Mouse (Mus musculus) gastrocnemius, postnatal 10 days (tissue): Measurements from ENCODE around the gene Ncam1. TPM values are rescaled to one million over a fixed set of nuclear protein-coding genes. Genes with fewer than 3 reads are reported as not detected.

Experiments
- DNase-seq: peaks from one replicate; pipeline ENCODE4 v3.0.0; 2021; ENCODE audit warnings: mixed read lengths
- total RNA-seq, 2 experiments: library from RNA; stranded (reverse); gene quantifications; 2 replicates each; pipeline ENCODE4 v1.2.3; 2021

Ncam1 gene
- total RNA-seq, 2 experiments from 2014 or later: 67.7 to 74.1 TPM

DNA sequence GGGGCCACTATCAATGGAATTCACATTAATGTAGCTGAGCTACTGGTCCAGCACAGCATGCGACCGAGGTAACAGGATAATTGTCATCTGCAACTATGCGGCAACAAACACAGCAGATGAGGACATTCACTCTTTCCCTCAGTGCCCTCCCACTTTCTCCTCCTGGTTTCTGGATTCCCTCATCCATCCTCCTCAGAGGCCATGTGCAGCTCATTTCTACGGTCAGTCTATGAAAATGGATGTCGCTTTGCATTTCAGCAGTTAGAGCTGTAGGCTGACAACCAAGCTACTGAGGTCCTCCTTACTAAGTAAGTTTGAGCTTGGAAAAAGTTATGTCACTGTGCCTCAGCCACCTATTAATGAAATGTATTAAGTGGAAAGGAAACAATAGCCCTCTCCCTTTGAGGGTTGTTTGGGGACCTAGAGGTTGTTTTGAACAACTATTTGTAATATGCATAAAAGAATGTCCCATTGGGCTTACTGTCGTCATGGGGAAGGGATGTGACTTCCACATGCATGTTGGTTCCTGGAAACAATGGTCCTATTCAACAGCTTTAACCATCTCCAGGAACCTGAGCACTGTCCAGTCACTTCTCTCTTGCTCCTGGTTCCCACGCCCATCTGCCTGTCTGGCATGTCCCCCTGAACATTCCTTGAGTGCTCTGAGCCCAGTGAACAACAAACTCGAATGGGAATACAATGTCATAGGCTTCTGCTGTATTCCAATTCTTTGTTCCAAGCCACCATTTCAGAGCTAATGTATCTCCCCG is 122.8 kb downstream of the Ncam1 start:
- no peak for DNase-seq

DNA sequence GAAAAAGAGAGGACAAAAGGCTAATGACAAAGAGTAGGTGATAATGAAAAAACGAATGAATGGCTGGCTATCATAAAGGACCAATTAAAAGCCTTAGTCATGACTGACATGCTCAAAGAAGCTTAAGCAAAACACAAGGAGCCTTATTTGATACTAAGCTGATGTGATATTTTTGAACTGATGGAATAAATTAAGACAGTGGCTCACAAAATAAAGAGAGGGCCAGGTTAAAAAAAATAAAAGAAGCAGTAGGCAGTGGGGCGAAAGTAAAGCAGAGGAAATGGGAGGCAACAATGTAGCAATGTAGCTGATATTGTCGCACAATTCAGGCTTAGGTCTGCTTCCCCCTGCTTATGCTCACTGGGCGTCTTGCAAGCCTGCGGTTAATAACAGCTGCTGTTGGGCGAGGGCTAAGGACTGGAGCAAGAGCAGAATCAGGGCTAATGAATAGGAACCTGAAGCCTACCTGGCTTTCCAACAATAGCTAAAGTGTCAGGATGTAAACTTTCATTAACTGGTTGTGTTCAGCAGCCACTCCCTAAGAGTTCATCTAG is 126.0 kb downstream of the Ncam1 start:
- DNase-seq: no peak

DNA sequence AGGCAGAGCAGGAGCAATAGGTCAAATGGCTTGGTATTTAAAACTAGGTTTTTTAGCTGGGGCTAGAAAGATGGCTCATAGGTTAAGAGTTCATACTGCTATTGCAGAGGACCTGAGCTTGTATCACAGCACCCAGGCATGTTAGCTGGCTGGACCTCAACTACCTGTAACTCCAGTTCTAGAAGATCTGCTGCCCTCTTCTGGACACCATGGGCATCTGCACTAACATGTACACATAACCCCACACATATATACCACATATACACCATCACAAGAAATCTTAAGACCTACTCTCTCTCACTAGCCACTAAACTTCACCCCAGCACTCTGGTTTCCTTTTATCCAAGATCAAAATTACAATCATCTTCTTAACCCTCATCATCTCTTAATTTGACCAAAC is 131.7 kb downstream of the Ncam1 start:
- no peak for DNase-seq

DNA sequence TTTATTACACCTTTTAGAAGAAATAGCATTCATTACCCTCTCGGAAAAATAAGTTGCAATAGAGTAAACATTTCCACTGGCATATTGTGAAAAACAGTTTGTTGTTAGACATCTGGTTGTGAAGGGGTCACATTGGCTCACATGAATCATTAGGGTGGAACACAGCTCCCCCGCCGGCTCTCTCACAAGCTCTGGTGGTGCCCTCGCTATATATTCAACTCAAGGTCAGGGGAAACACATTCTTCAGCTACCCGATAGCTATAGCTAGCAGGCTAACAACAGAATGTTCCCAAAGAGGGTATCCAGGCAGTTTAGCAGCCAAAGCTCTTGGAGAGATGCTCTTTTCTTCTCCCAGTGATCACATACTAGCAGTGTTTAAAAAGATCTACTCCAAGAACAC is 133.4 kb downstream of the Ncam1 start:
- DNase-seq: no peak

DNA sequence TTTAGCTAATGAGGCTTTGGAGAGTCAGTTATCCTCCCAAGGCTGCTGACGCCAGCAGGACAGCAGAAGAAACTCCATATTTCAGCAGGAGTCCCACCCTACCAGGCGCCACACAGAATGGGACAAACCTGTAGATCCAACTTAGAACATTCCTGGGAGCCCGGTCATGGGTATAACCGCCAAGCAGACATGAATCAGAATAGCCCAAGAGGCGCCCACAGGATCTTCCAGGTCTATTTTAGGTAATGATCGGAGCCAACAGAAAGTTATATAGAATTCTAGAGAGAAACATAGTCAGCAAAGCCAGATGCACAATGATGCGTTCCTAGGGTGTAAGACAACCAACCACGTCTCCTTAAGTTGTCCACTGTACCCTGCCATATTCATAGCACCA is 134.8 kb downstream of the Ncam1 start:
- DNase-seq: no peak

DNA sequence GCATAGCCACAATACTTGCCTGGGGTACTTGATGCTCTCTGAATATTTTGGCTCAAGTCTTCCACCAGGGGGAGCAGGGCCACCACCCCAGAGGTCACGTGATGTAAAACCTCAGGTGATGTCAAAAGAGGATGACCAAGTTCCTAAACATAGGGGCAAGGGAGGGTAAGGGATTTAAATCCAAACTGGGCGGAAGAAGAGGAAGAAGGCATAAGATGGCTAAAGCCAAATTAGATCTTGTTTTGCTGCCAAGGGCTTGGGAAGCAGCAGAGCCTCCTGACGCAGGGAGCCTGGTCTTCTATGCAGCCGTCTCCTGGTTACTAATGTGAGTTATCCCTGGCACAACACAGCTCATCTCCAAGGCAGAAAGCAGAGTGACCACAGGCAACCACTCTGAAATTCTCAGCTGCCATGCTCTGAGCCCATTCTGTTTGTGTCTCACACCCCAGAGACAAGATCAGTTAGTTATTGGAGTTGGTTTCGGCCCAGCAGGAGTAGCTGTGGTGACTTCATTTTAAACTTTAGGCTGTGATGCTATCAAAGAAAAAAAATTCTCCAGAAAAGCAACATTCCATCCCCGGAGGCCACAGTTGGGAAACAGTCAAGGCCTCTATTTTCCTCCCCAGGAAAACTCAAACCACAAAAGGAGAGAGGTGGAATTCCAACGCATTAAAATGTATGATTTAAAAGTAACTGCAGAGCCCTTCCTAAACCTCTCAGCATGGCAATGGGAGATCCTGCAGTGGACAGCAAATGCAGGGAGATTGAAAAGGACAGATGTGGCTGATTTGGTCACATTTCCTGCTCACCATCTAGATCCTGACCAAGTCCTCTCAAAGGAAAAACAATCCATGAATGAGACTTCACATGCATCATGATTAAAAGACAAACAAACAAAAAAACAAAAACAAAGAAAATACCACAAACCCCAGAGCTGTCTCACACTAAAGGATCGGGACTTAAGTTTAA is 135.5 kb downstream of the Ncam1 start:
- DNase-seq: peak; percentile 13

DNA sequence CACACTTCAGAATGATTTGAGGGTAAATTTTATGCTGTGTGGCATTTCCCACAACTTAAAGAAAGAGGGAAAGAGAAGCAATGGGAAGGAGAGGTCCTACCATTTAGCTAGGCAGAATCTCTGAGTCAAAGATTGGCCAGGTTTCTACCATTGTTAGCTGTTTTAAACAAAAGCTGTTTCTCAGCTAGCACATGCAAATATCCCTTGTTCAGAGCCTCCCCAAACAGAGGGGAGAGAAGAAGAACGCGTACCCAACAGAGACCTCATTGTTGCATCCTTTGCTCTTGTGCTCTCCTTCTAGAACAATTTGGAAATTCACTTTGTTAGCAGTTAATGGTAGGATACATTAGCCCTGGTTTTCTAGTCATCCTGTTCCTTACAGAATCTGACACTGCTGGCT is 137.2 kb downstream of the Ncam1 start:
- no peak for DNase-seq

DNA sequence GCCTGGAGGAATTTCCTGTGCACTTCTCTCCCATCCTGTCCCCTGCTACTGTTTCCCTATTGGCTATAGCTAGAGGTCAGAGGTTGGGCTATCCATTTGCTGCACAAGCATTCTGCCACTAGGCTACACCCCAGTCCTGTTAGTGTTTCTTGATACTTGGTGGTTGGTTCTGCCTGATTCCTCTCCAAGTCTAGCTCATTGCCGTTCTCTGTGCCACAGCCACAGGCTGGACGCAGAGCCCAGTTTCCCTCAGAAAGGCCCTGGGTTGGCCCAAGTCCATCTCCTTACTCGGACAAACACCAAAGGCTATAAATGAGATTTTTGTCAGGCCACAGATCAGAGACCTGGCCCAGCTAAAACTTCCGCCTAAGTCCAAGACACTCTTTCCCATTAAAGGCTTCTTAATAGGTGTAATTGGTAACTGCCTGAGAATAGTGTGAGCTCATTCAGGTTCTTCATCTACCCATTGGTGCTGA is 140.3 kb downstream of the Ncam1 start:
- peak; percentile 24 for DNase-seq

DNA sequence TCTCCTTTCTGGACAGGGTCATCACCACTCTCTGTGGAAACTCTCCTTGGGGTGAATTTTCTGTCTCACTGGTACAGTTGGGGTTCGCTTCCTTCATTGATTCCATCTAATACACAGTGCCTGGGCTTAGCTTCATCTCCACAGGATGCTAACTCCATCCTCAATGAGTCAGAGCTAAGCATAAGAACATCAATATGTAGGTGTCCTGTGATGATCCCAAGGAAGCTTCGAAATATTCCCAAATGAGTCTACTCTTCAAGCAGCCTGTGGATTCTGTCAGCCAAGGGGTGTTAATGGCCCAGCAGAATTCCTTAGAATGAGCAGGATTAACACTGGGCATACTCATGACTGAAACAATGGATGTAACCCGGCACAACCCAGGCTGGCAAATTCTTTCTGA is 144.3 kb downstream of the Ncam1 start:
- no peak for DNase-seq

DNA sequence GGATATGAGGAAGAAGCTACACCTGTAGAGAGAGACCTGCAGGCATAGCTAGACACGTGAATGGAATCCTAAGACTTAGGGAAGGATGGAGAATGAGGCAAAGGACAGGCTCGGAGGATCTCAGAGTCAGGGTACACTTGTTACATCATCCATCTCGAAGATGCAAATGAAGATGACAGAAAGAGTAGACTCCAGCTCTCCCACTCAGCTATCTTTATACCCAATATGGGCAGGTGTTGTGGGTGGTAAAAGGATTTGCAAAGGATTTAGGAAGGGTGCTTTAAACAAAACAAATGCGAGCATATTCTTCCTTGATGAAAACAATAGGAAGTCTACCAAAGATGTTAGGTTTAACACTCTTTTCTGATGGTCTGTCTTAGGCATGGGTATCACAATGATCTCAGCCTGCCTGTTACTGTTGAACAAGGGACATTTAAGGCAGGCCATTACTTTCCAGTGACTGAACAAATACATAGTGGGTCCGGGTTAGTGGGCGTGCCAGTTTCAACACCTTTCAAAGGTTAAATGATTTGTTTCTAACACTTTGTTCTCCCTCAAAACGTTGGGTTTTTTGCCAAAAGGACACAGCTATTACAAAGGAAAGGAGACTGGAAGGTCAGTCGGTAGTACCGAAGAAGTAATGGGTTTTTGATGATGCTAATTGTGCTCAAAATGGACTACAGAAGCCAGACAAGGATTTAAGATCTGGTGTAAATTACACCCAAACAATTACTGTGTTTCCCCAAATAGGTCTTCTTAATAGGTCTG is 145.1 kb downstream of the Ncam1 start:
- DNase-seq: no peak

DNA sequence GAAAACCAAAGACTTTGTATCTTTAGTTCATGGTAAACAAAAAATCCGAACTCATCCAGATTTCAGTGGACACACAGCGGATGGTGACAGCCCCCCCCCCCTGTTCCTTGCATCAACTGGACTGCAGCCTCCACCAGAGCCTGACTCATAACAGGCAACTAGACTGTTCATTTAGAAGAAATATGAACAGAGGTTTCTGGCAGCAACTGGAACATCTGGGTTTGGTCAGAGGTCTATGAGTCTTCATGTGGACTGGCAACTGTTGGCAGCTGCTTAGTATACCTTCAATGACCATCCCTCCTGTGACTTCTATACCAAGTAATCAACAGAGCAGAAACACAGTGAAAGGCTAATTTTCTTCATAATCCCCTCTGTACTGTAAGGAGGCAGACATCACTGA is 154.4 kb downstream of the Ncam1 start:
- DNase-seq: no peak

DNA sequence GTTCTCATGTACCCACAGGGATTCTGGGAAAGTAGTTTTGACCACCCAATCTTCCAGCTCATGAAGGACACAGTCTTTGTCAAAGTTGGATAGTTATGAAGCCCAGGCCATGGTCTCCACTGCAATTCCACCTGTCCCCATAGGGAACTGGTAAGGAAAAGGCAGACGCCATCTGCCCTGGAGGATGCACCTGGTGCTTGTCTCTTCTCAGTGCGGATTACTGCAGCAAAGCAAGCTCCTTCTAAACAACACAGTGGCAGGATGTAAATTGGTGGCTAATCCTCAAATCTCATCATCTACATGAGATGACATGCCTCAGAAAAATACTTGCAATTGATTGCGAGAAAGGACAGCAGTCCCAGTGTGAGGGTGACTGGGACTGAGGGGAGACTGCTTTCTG is 158.0 kb downstream of the Ncam1 start:
- no peak for DNase-seq

DNA sequence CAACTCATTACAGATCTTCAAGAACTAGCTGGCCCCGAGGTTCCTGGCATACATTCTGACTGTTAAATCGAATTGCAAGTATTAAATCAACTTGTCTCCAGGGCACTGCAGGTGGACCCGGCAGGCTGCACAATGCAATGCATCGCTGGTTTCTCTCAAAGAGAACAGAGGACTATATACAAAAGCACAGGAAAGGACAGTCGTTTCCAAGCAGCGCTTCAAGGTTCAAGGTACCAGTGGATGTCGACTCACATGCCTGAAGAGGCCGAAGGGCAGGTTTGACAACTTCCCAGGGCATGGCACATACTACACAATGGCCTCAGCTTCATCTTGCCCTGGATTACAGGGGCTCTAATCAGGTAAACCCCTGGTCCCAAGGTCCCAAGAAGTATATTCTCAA is 158.6 kb downstream of the Ncam1 start:
- no peak for DNase-seq

DNA sequence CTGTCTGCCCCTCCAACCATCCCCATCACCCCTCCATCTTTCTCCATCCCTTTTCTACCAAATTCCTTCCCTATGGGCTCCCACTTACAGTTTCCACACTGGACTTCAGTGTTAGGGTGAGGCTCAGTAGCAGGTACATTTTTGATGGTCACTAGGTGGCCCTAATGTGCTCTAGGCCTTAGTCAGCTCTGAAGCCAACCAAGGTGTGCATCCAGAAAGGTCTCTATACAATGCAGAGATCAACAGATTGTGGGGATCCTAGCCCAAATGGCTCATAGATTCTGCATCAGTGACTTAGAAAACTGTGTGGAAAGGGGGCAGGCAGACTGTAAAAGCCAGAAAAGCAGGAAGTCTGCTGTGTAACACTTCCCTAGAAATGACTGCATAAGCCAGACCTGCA is 160.8 kb downstream of the Ncam1 start:
- DNase-seq: no peak

DNA sequence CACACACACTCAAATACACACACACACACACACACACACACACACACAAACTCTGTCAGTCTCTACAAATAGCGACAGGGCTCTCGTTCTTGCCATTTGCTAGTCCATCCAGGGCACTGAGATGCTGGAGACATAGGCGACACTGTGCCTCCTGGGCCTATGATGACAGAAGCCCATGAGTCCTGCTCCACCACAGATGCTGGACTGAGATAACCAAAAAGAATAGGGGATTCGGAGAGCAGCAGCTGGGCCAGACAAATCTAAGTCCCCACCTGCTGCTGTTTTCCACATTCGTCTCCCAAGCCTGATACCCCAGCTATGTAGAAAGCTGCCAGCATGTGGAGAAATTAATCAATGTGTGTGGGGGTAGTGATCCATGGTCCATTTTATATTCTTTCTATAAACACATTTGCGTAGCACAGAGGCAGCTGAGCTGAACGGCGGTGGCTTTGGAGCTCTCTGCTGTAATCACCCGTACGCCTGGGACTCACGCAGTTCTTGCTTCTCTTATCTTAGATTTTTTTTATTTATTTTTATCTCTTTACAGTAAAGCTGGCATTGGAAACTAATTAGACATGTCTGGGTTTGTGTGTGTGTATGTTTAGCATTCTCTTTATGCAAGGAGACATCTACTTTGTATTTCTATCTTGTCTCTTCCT is 162.9 kb downstream of the Ncam1 start:
- no peak for DNase-seq

DNA sequence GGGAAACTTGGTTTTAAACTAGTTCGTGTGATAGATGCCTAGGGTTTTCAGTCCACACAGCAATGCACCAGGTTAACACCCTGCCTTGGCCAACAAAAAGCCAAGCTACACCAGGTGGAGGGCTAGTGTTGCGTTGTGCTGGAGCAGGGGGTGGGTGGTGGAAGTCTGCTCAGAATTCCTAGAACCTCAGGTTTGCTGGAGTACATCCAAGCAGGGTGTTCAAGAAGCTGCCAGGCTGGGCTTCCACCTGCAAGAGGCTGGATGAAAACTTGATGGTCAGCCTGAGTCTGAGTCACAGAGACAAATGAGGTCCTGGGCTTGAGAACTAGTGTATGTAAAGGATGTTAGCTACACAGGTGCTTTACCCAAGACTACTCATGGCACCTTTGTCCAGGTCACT is 166.1 kb downstream of the Ncam1 start:
- DNase-seq: no peak

DNA sequence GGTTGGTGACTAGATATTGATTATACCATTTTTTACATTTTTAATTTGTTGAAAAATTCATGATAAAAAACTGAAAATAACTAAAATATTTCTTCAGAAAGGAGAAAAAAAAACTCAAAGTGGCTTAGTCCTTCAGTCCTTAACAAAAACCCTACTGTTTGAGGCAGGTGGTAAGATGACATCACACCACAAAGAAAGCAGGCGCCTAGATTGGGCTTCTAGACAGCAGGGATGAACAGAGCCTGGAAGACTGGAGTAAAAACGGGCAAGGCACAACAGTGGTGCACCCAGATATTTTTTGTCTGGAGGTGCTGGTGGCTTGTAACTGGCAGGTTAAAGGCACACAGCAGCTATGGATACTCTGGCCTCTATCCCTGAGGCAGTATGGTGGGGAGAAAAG is 168.4 kb downstream of the Ncam1 start:
- no peak for DNase-seq

DNA sequence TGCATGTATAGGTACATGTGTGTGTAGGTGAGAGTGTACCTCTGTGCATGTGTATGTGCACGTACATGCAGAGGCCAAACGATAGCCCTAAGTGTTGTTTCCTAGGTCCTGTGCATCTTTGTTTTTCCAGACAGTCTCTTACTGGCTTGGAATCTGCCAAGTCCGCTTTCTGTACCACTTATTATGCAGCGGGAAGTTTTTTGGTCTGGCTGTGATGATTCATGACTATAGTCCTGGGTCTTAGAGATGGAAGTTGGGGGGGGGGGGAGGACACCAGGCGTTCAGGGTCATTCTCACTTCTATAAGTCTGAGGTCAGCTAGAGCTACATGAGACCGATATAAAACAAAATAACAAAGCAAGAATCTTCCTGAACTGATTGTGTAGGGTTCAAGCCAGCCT is 173.8 kb downstream of the Ncam1 start:
- DNase-seq: no peak

DNA sequence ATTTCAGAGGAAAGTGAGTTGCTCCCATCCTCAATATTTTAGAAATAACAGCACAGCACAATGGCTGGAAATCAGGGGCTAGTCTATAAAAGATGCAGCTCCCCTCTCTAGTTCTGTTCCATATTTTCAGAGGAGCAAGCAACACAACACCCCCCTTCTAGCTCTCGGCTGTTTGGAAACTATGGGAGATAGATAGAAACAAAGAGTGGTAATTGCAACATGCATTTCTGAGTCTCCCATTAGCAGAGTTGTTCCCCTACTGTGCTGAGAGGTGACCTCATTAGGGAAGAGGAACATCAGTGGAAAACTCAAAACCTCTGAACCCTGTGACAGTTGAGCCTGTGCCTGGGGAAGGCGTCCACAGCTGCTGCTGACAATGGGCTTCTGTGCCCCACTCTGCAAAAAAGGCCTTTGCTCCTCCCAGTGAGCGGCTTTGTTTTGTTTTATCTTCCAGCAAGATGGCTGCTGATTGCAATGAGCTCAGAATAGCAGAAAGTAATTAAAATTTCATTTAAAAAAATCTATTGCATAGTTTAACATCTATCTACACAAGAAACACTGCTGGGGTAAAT is 174.7 kb downstream of the Ncam1 start:
- DNase-seq: no peak

DNA sequence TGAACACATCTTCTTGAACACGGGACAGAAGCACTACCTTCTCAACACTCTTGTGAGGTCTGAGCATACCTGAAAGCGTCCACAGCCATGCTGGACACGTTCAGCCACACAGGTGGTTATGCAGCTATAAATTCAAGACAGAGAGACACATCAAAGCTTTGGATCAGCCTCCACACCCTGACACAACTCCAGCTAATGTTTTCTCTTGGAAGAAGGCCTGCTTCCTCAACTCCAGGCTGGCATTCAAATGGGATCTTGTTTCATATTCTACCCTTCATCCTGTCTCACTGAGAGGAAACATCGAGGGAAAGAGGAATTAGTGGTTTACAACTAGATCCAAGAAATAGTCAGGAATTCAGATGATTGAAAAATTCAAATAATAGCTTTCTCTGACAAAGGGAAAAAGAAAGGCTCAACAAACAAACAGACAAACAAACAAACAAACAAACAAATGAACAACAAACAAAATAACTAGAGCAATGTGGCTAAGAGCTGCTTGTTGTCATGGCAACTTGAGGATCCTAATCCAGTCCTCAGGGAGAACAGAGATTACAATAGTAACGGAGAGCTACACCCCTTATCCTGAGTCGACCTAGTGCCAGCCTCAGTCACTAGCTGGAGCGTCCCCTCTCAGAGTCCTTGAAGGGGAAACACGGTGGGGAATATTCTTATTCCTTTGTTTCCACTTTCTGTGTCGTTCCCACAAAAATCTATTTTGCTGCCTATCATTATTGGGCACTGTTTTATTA is 175.6 kb downstream of the Ncam1 start:
- no peak for DNase-seq

DNA sequence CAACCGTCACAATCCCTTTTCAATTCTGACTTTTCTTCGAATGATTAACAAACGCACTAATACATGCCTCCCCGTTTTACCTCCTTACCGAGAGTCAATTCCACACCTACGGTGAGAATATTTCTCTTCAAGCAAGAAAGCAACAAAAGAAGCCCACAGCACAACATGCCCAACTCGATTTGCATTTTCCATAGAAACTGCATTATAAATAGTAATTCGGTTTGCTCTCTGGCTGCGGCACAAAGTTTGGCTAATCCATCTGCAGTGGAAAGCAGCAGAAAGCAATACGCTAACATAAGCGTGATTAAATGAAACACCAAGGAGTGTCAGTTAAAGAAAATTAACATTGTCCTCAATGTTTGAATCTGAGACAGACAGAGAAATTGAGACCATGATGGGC is 177.0 kb downstream of the Ncam1 start:
- DNase-seq: no peak
